Mouse (Mus musculus): Measurements from ENCODE around the gene Cacnb4.

DNA sequence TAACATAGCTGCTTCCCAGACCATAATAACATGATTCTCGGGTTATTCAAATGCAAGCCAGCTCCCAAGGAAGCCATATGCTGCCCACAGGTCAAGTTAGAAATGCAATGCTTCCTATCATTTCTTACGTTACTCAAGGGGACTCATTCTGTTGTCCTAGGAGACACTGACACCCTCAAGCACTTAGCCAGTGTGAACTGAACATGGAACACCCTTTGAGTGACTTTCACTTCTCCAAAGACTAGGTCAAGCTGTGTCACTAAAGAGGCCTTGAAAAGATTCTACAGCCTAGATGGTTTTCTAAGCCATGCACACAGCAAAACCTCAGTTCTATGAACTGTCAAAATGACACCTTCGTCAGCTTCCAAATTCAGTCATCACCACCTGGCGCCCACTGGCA, 98.9 kb downstream of the Cacnb4 start:
- TF ChIP-seq CTCF (IDR thresholded peaks at IDR 0.05 in 2 of 3, conservative IDR thresholded peaks at IDR 0.05 in 1 of 3; ENCODE audit: control insufficient read depth in 1 of 3, insufficient read depth in 1 of 3, low read depth in 2 of 3, low read length in 3 of 3, poor library complexity in 1 of 3, severe bottlenecking in 1 of 3) (no peak), UBTF (IDR thresholded peaks at IDR 0.05; ENCODE audit: borderline replicate concordance, insufficient read depth, low read depth, low read length) (no peak), POLR2A (IDR thresholded peaks at IDR 0.05; ENCODE audit: control insufficient read depth in 1 of 2, insufficient read depth in 1 of 2, low read depth in 1 of 2, low read length in 2 of 2, poor library complexity in 1 of 2) (no peak)

All from MEL (cell line).